Mouse (Mus musculus): ENCODE data around the gene Prg2.

DNA sequence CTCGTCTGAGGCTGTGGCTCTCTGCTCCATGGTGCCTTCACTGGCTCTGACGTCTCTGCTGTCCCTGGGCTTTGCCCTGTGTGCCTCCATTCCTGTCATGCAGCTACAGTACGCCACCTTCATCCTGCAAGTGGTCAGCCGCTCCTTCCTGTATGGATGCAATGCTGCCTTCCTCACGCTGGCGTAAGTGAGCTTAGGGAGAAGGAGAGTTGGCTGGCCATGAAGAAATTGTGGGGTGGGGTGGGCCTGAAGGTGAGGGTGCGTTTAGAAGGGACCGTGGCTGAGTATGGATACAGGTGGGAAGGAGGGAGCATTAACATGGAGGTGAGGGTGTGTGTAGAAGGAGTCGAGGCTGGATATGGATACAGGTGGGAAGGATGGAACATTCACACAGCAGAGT lies 24.8 kb upstream of the Prg2 start:
- TF ChIP-seq CTCF (conservative IDR thresholded peaks at IDR 0.05; ENCODE audit: insufficient read depth, insufficient read length, low read depth, low read length) = no peak
- no peak for TF ChIP-seq POLR2A (IDR thresholded peaks at IDR 0.05; ENCODE audit: low read depth, low read length)
